Mouse (Mus musculus) kidney, postnatal 10 days (tissue): ENCODE measurements around the gene Car5a.

Source experiments
- DNase-seq: peaks from one replicate; pipeline ENCODE4 v3.0.0; 2021; ENCODE audit warnings: mixed read lengths

Gene Car5a

DNA sequence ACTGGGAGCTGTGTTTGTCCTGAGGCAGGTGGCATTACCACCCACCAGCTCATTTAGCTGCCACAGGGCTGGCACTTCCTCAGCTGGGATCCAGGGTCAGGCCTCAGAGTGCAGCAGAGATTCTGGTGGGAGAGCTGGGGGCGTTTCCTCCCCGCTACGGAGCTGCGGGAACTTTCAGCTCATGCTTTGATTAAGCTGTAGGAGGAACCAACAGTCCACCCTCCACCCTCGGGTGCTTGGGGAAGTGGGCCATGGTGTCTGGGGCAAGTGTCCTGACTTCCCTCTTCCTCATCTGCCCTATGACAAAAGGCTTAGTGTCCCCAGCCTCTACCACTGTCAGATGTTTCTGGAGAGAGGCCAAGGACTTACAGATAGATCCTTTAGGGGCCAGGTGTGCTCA lies 67.5 kb downstream of the Car5a start:
- DNase-seq = no peak

DNA sequence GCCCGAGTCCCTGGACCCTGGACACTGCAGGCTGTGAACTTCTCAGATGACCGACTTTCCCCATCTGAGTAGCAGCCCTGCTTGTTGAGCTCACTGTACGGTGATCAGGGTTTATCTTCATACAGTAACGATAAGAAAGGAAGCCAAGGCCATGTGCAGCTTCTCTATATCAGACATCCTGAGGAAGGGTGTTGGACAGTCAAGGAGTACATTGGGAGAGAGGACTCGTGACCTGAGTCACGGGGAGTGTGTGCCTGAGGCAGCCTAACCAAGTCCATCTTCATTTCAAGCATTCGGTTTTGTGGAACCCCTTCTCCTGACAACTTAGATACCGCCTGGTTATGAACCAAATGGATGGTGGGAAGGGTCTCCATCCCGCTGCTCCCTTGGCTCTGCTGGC lies 69.2 kb downstream of the Car5a start:
- DNase-seq = no peak

DNA sequence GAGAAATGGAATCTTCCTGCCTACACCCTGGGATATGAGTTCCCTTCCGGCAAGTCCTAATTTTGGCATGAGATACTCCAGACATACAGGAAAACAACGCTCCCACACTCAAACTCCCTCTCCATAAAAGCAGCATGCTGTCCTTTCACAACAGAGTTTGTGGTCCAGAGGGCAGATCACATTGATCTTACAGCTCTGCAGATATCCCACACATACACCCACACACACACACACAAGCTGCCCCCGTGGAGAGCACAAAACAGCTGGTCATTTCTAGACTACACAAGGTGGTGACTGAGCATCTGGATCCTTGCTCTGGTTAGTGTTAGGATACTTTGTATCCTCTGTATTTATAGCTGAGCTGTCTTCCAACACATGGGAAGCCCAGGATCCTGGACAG lies 69.7 kb downstream of the Car5a start:
- DNase-seq = no peak

DNA sequence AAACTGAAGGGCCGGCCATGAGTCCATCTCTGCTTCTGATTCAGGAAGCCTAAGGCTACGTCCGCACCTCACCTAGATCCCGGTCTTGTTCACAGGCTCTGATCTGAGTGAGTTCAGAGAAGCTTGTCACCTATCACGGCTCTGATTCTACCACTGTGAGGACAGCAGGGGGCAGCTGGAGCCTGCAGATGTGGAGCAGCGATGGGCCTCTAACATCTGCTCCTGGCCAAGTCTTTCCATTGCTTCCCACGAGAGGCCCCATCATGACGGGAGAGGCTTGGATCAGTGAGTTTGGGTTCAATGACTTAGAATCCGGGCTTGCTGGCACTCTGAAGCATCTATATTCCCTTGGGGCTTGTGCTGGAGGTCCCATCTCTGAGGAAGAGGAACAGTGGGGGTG lies 70.7 kb downstream of the Car5a start:
- DNase-seq = peak; percentile 83

DNA sequence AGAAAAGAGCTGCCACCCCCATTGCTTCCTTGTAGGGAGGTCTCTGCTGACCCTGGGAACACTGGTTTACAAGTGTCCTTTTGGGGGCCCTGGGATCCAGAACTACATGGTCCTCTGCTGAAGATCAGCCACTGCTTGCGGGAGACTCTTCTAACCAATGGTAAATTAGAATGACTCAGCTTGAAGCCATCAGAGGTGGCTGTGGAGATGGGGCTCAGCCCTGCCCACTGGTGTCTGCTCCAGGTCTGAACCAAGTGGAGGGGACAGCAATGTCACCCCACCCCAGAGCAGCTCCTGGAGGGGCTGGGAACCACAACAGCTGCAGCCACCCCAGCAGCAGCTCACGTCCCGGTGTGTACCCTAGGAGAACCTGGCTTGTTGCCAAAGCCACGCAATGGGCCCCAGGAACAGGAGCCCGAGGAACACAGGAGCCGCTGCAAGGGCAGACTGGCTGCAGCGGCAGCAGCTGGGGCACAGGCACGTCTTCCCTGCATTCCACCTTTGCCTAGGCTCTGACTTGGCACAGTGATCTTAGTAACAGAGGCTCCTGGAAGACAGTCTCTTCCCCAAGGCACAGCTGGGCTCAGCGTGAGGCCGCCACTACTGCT lies 72.8 kb downstream of the Car5a start:
- peak; percentile 47 for DNase-seq

DNA sequence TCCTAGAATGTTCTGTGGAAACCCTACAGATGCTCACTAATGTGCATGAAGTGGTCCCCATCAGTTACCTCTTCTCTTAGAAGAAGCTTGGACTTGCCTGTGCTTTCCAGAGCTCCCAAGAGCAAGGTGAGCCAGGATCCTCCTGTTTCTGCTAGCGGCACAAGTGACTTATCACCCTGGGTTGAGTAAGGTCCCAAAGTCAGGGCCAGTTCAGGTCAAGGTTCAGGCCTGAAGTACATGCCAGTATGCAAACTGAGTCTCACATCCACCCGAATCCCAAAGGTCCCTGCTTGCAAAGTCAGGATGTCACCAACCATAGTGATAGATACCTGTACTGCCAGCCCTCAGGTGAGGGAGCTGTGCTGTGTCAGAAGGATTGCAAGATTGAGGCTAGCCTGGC lies 74.5 kb downstream of the Car5a start:
- DNase-seq = no peak

DNA sequence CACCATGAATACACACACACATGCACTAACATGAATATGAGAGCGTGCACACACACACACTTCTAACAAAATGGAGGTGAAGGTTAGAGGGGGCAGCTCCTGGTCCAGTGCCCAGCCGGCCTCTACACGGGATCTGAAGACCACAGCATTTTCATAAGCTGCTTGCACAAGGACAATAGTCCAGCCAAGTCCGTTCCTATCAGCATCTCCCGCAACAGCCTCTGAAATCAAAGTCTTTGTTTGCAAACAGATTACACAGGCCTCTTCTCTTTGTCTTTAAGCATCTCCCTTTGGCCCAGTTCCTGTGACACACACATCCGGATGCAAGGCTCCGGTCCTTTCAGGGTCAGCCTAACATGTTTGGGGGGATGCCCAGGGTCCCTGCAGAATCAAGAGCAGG lies 75.8 kb downstream of the Car5a start:
- no peak for DNase-seq

DNA sequence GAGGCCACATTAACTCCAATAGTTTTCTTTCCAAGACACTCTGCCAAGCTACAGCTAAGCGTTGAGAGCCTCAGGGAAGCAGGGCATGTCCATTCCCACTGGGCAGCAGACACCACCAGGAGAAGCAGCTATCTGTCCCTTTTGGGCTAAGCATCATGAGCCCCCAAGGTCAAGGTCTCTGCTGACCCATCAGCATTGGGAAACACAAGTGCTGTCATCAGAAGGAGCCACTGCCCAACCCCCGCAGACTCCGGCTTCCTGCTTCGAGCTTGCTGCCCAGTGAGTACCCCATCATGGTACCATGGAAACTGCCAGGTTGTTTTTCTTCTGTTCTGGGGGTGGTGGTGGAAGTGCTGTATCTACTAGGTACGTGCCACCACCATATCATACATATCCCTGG lies 76.5 kb downstream of the Car5a start:
- no peak for DNase-seq
